In genomic region chr12:112849235-112850022, GRCm38 (mm10) we compare ENCODE assay signal across 13 mouse cellular contexts. TPM values are rescaled to one million over a fixed set of nuclear protein-coding genes. Genes with fewer than 3 reads are reported as not detected.
DNase-seq lines count a peak whose midpoint lies in the region; ATAC-seq and TF ChIP-seq lines count a peak whose summit lies in the region.
"Had no signal": no experiment of that assay in that cellular context is flagged by ENCODE, and none has a peak within 500 bp of the region (broad histone marks: within the 10 kb centered on the region; RNA-seq: fewer than 3 reads in every experiment).

No protein-coding gene starts in this region.

- TF ChIP-seq RAD21 in MEL (IDR thresholded peaks at IDR 0.05; ENCODE audit: low read depth, low read length): peak; percentile 49

- H3K9ac ChIP-seq in MEL (ENCODE audit: control insufficient read depth, low read depth, low read length, poor library complexity, severe bottlenecking): no peak overlapping the region
- H3K9ac ChIP-seq: forebrain, embryonic 15.5 days; heart, embryonic 13.5 days; neural tube, embryonic 13.5 days had no signal

- H3K4me3 ChIP-seq in left cerebral cortex, adult 2 months: no peak overlapping the region
- no peak overlapping the region for H3K4me3 ChIP-seq in MEL (ENCODE audit: control insufficient read depth in 1 of 2, insufficient read depth in 1 of 2, low read depth in 2 of 2, low read length in 2 of 2)
- H3K4me3 ChIP-seq: forebrain, embryonic 15.5 days; heart, embryonic 13.5 days; neural tube, embryonic 13.5 days had no signal

- no peak for TF ChIP-seq EP300 in MEL (IDR thresholded peaks at IDR 0.05; ENCODE audit: low read depth in 1 of 2, low read length in 2 of 2)

- ATAC-seq in monocyte, adult 5-6 weeks (replicated peaks; ENCODE audit: insufficient number of reproducible peaks, low FRiP score, low TSS enrichment, poor library complexity, severe bottlenecking): peak; percentile 29; the same call in 1 of the 2 replicates
- no peak for ATAC-seq in erythroblast, adult 5-6 weeks (replicated peaks; ENCODE audit: low FRiP score, poor library complexity, severe bottlenecking)
- ATAC-seq: forebrain, embryonic 15.5 days had no signal

- H3K79me2 ChIP-seq in MEL (ENCODE audit: control insufficient read depth, insufficient read depth, low read length, poor library complexity): no peaks in the 10 kb centered on the region

- no peaks in the 10 kb centered on the region for H3K9me3 ChIP-seq in MEL (replicated peaks; ENCODE audit: insufficient read depth, low read length)
- H3K9me3 ChIP-seq: forebrain, embryonic 15.5 days; heart, embryonic 13.5 days; neural tube, embryonic 13.5 days had no signal

- H3K36me3 ChIP-seq in MEL (ENCODE audit: control insufficient read depth in 1 of 2, insufficient read depth in 2 of 2, low read length in 2 of 2): peaks cover 0 to 5% of the 10 kb centered on the region in 2 experiments; a peak in 2 of 4 replicates
- H3K36me3 ChIP-seq: forebrain, embryonic 15.5 days; heart, embryonic 13.5 days; neural tube, embryonic 13.5 days had no signal

- no peak overlapping the region for H3K27ac ChIP-seq in left cerebral cortex, adult 2 months
- no peak overlapping the region for H3K27ac ChIP-seq in MEL (ENCODE audit: control insufficient read depth, low read depth, low read length)
- H3K27ac ChIP-seq: forebrain, embryonic 15.5 days; heart, embryonic 13.5 days; neural tube, embryonic 13.5 days had no signal

- intact Hi-C loops in left cerebral cortex, adult 2 months (cut with DNase I): no loop called here

- peaks cover 2 to 8% of the 10 kb centered on the region in 2 experiments; a peak in 3 of 4 replicates for H3K4me1 ChIP-seq in MEL (ENCODE audit: control insufficient read depth in 1 of 2, insufficient read depth in 2 of 2, low read length in 2 of 2)
- H3K4me1 ChIP-seq: forebrain, embryonic 15.5 days; neural tube, embryonic 13.5 days had no signal

- peak; percentile 5; the same call in 1 of the 2 replicates for TF ChIP-seq CTCF in left cerebral cortex, adult 2 months (IDR thresholded peaks at IDR 0.05)
- peak in 1 of 3 experiments; percentile 62; a peak in 3 of 6 replicates for TF ChIP-seq CTCF in MEL (IDR thresholded peaks at IDR 0.05 in 2 of 3, conservative IDR thresholded peaks at IDR 0.05 in 1 of 3; ENCODE audit: control insufficient read depth in 1 of 3, insufficient read depth in 1 of 3, low read depth in 2 of 3, low read length in 3 of 3, poor library complexity in 1 of 3, severe bottlenecking in 1 of 3)

- DNase-seq in adrenal gland, adult 2 months: peak; percentile 36
- DNase-seq in adrenal gland, adult 8-10 months: no peak
- DNase-seq in left cerebral cortex, adult 2 months (ENCODE audit: extremely low spot score in 1 of 2, low spot score in 2 of 2): no peak
- DNase-seq in left cerebral cortex, adult 18-20 months (ENCODE audit: low spot score in 2 of 2): no peak
- no peak for DNase-seq in MEL (ENCODE audit: low read depth, low spot score)
- DNase-seq in layer of hippocampus, postnatal 10 days (ENCODE audit: low spot score in 2 of 2): no peak
- DNase-seq: cerebellum, adult 11-12 months had no signal

- H3K27me3 ChIP-seq in MEL (ENCODE audit: control insufficient read depth in 1 of 2, insufficient read depth in 2 of 2, low read length in 2 of 2): no peaks in the 10 kb centered on the region
- H3K27me3 ChIP-seq: forebrain, embryonic 15.5 days; neural tube, embryonic 13.5 days had no signal

- TF ChIP-seq POLR2A in MEL (IDR thresholded peaks at IDR 0.05; ENCODE audit: control insufficient read depth in 1 of 2, insufficient read depth in 1 of 2, low read depth in 1 of 2, low read length in 2 of 2, poor library complexity in 1 of 2): no peak

TF ChIP-seq in MEL, 35 proteins besides CTCF, POLR2A, EP300 and RAD21:
- TF ChIP-seq TAL1 (IDR thresholded peaks at IDR 0.05; ENCODE audit: low read length) (no peak), POLR2AphosphoS2 (IDR thresholded peaks at IDR 0.05; ENCODE audit: low read length) (no peak), CHD1 (IDR thresholded peaks at IDR 0.05; ENCODE audit: low read depth, low read length) (no peak), ZC3H11A (IDR thresholded peaks at IDR 0.05; ENCODE audit: low read depth, low read length) (no peak), RCOR1 (IDR thresholded peaks at IDR 0.05; ENCODE audit: low read depth, low read length) (no peak), ZNF384 (IDR thresholded peaks at IDR 0.05; ENCODE audit: low read depth, low read length) (peak; percentile 87), MYC (IDR thresholded peaks at IDR 0.05; ENCODE audit: low read depth, low read length) (no peak), USF1 (IDR thresholded peaks at IDR 0.05; ENCODE audit: low read depth, low read length) (no peak), UBTF (IDR thresholded peaks at IDR 0.05; ENCODE audit: borderline replicate concordance, insufficient read depth, low read depth, low read length) (no peak), NELFE (IDR thresholded peaks at IDR 0.05; ENCODE audit: low read depth, low read length) (no peak), SMC3 (IDR thresholded peaks at IDR 0.05; ENCODE audit: low read depth, low read length) (peak; percentile 58), ZMIZ1 (IDR thresholded peaks at IDR 0.05; ENCODE audit: low read depth, low read length) (no peak), MAX (IDR thresholded peaks at IDR 0.05; ENCODE audit: low read length) (no peak), E2F4 (IDR thresholded peaks at IDR 0.05; ENCODE audit: borderline replicate concordance, low read depth, low read length) (no peak), BHLHE40 (IDR thresholded peaks at IDR 0.05; ENCODE audit: borderline replicate concordance, low read depth, low read length) (no peak), GABPA (IDR thresholded peaks at IDR 0.05; ENCODE audit: low read depth, low read length) (no peak)

RNA-seq across cellular contexts. Expression of gene Gpr132, which starts 18.6 kb away (rescaled TPM):
- total RNA-seq in adrenal gland, adult 2 months (2021): under 1 TPM; 0.26 to 0.59 TPM
- polyA plus RNA-seq in adrenal gland, adult 2 months (2012; rRNA removed): 1.3 TPM in 2 replicates
- total RNA-seq in adrenal gland, adult 8-10 months (2022): under 1 TPM; 0.42 to 0.80 (median 0.56) TPM
- under 1 TPM in 1 of 2 experiments, not detected in 1; 0.18 TPM for total RNA-seq in left cerebral cortex, adult 2 months (2021)
- total RNA-seq in left cerebral cortex, adult 18-20 months (2021): under 1 TPM in 1 of 2 experiments, not detected in 1; 0.14 TPM
- total RNA-seq in MEL (2012; rRNA removed): 6.5 and 6.8 TPM in 2 replicates
- 1 to 10 TPM in 1 of 2 experiments, not detected in 1; 5.4 TPM for polyA plus RNA-seq in MEL (2012; ENCODE audit: insufficient read depth in 1 of 2, insufficient read length in 2 of 2, low read depth in 1 of 2, low replicate concordance in 2 of 2, missing spikeins in 1 of 2)
- total RNA-seq in monocyte, adult 5-6 weeks (2017): 61.4 to 99.5 TPM (median 74.8 TPM) in 3 replicates
- total RNA-seq in erythroblast, adult 5-6 weeks (2015; ENCODE audit: low replicate concordance): 1.9 and 2.3 TPM in 2 replicates
- total RNA-seq in erythroblast, adult 5-6 weeks (2017; ENCODE audit: low replicate concordance): 1.1 and 2.1 TPM in 2 replicates
- not detected for total RNA-seq in layer of hippocampus, postnatal 10 days (2021)
- total RNA-seq: left cerebral cortex, postnatal 14 days had no signal
- polyA plus RNA-seq: forebrain, embryonic 15.5 days; neural tube, embryonic 13.5 days had no signal

RNA-seq across cellular contexts. Expression of gene Cdca4, which starts 20.2 kb away (rescaled TPM):
- 10 to 100 TPM; 11.0 to 13.0 TPM for total RNA-seq in adrenal gland, adult 2 months (2021)
- 8.1 and 9.4 TPM in 2 replicates for polyA plus RNA-seq in adrenal gland, adult 2 months (2012; rRNA removed)
- 10 to 100 TPM; 11.7 to 14.7 (median 13.6) TPM for total RNA-seq in adrenal gland, adult 8-10 months (2022)
- total RNA-seq in left cerebral cortex, adult 2 months (2021): 10 to 100 TPM; 10.5 to 12.4 TPM
- total RNA-seq in left cerebral cortex, adult 18-20 months (2021): 10 to 100 TPM; 10.8 to 12.9 TPM
- total RNA-seq in MEL (2012; rRNA removed): 245 and 279 TPM in 2 replicates
- polyA plus RNA-seq in MEL (2012; ENCODE audit: insufficient read depth in 1 of 2, insufficient read length in 2 of 2, low read depth in 1 of 2, low replicate concordance in 2 of 2, missing spikeins in 1 of 2): 100 to 1,000 TPM in 1 of 2 experiments, not detected in 1; 274 TPM
- 15.5 to 32.2 TPM (median 18.8 TPM) in 3 replicates for total RNA-seq in monocyte, adult 5-6 weeks (2017)
- 28.8 and 35.5 TPM in 2 replicates for total RNA-seq in erythroblast, adult 5-6 weeks (2015; ENCODE audit: low replicate concordance)
- 22.1 and 29.7 TPM in 2 replicates for total RNA-seq in erythroblast, adult 5-6 weeks (2017; ENCODE audit: low replicate concordance)
- 10 to 100 TPM in 1 of 2 experiments, 1 to 10 TPM in 1; 8.8 to 13.0 TPM for total RNA-seq in layer of hippocampus, postnatal 10 days (2021)

RNA-seq across cellular contexts. Expression of gene Clba1, which starts 40.7 kb away (rescaled TPM):
- 10 to 100 TPM in 1 of 2 experiments, 1 to 10 TPM in 1; 4.1 to 14.3 TPM for total RNA-seq in adrenal gland, adult 2 months (2021)
- polyA plus RNA-seq in adrenal gland, adult 2 months (2012; rRNA removed): 10.2 and 12.4 TPM in 2 replicates
- total RNA-seq in adrenal gland, adult 8-10 months (2022): 10 to 100 TPM; 10.6 to 16.1 (median 14.0) TPM
- 10 to 100 TPM; 15.7 to 18.6 TPM for total RNA-seq in left cerebral cortex, adult 2 months (2021)
- 10 to 100 TPM; 19.6 to 22.1 TPM for total RNA-seq in left cerebral cortex, adult 18-20 months (2021)
- 11.2 and 15.2 TPM in 2 replicates for total RNA-seq in MEL (2012; rRNA removed)
- polyA plus RNA-seq in MEL (2012; ENCODE audit: insufficient read depth in 1 of 2, insufficient read length in 2 of 2, low read depth in 1 of 2, low replicate concordance in 2 of 2, missing spikeins in 1 of 2): 10 to 100 TPM in 1 of 2 experiments, not detected in 1; 21.4 TPM
- total RNA-seq in monocyte, adult 5-6 weeks (2017): 0.96 TPM in 1 of 3 replicates, not detected in the others
- not detected in 2 replicates for total RNA-seq in erythroblast, adult 5-6 weeks (2015; ENCODE audit: low replicate concordance)
- 0.42 TPM in 1 of 2 replicates, not detected in the other for total RNA-seq in erythroblast, adult 5-6 weeks (2017; ENCODE audit: low replicate concordance)
- total RNA-seq in layer of hippocampus, postnatal 10 days (2021): 10 to 100 TPM; 12.3 to 15.5 TPM

RNA-seq across cellular contexts. Expression of gene Ahnak2, which starts 47.0 kb away (rescaled TPM):
- total RNA-seq in adrenal gland, adult 2 months (2021): 10 to 100 TPM in 1 of 2 experiments, 1 to 10 TPM in 1; 3.6 to 10.0 TPM
- polyA plus RNA-seq in adrenal gland, adult 2 months (2012; rRNA removed): 1.7 and 2.2 TPM in 2 replicates
- 10 to 100 TPM in 3 of 4 experiments, 1 to 10 TPM in 1; 7.6 to 17.7 (median 14.5) TPM for total RNA-seq in adrenal gland, adult 8-10 months (2022)
- total RNA-seq in left cerebral cortex, adult 2 months (2021): 1 to 10 TPM; 8.1 to 8.2 TPM
- 1 to 10 TPM; 5.8 to 6.6 TPM for total RNA-seq in left cerebral cortex, adult 18-20 months (2021)
- total RNA-seq in MEL (2012; rRNA removed): 1.2 and 2.6 TPM in 2 replicates
- 10 to 100 TPM in 1 of 2 experiments, not detected in 1; 11.4 TPM for polyA plus RNA-seq in MEL (2012; ENCODE audit: insufficient read depth in 1 of 2, insufficient read length in 2 of 2, low read depth in 1 of 2, low replicate concordance in 2 of 2, missing spikeins in 1 of 2)
- total RNA-seq in monocyte, adult 5-6 weeks (2017): 0.67 to 1.2 TPM in 2 of 3 replicates, not detected in the other
- not detected in 2 replicates for total RNA-seq in erythroblast, adult 5-6 weeks (2015; ENCODE audit: low replicate concordance)
- 0.09 TPM in 1 of 2 replicates, not detected in the other for total RNA-seq in erythroblast, adult 5-6 weeks (2017; ENCODE audit: low replicate concordance)
- total RNA-seq in layer of hippocampus, postnatal 10 days (2021): 10 to 100 TPM; 11.8 to 17.1 TPM
